Mouse (Mus musculus): Measurements from ENCODE around the gene Ttll1.

Ttll1 gene

GRCm38 (mm10) chr15:83457541-83457940 is 53.2 kb downstream of the Ttll1 start:
- DNase-seq (ENCODE audit: low spot score in 2 of 2) = no peak

- no peak for DNase-seq (ENCODE audit: low spot score in 2 of 2)
Measured at GRCm38 (mm10) chr15:83455637-83456036, 55.1 kb downstream of the Ttll1 start.

GRCm38 (mm10) chr15:83455034-83455433 is 55.7 kb downstream of the Ttll1 start:
- no peak for DNase-seq (ENCODE audit: low spot score in 2 of 2)

- no peak for DNase-seq (ENCODE audit: low spot score in 2 of 2)
Measured at GRCm38 (mm10) chr15:83454419-83454818, 56.3 kb downstream of the Ttll1 start.

GRCm38 (mm10) chr15:83453879-83454278 is 56.8 kb downstream of the Ttll1 start:
- no peak for DNase-seq (ENCODE audit: low spot score in 2 of 2)

GRCm38 (mm10) chr15:83452219-83452760 is 58.4 kb downstream of the Ttll1 start:
- DNase-seq (ENCODE audit: low spot score in 2 of 2) = no peak

GRCm38 (mm10) chr15:83451621-83452210 is 59.0 kb downstream of the Ttll1 start:
- DNase-seq (ENCODE audit: low spot score in 2 of 2) = no peak

GRCm38 (mm10) chr15:83450007-83450406 is 60.7 kb downstream of the Ttll1 start:
- no peak for DNase-seq (ENCODE audit: low spot score in 2 of 2)

- DNase-seq (ENCODE audit: low spot score in 2 of 2) = no peak
Measured at GRCm38 (mm10) chr15:83448646-83449045, 62.0 kb downstream of the Ttll1 start.

GRCm38 (mm10) chr15:83447791-83448544 is 62.7 kb downstream of the Ttll1 start:
- peak; percentile 75 to 86 for DNase-seq (ENCODE audit: low spot score in 2 of 2)

- DNase-seq (ENCODE audit: low spot score in 2 of 2) = no peak
Measured at GRCm38 (mm10) chr15:83445908-83446307, 64.8 kb downstream of the Ttll1 start.

- DNase-seq (ENCODE audit: low spot score in 2 of 2) = no peak
Measured at GRCm38 (mm10) chr15:83445383-83445782, 65.3 kb downstream of the Ttll1 start.

GRCm38 (mm10) chr15:83444425-83444824 is 66.3 kb downstream of the Ttll1 start:
- DNase-seq (ENCODE audit: low spot score in 2 of 2) = no peak

GRCm38 (mm10) chr15:83442495-83443037 is 68.1 kb downstream of the Ttll1 start:
- DNase-seq (ENCODE audit: low spot score in 2 of 2) = no peak

GRCm38 (mm10) chr15:83440726-83441125 is 70.0 kb downstream of the Ttll1 start:
- no peak for DNase-seq (ENCODE audit: low spot score in 2 of 2)

- DNase-seq (ENCODE audit: low spot score in 2 of 2) = no peak
Measured at GRCm38 (mm10) chr15:83436541-83436940, 74.2 kb downstream of the Ttll1 start.

- no peak for DNase-seq (ENCODE audit: low spot score in 2 of 2)
Measured at GRCm38 (mm10) chr15:83435324-83436090, 75.2 kb downstream of the Ttll1 start.

GRCm38 (mm10) chr15:83434692-83435091 is 76.0 kb downstream of the Ttll1 start:
- DNase-seq (ENCODE audit: low spot score in 2 of 2) = no peak
